Mouse (Mus musculus): ENCODE results near the gene Gm128.

Gm128 gene

DNA sequence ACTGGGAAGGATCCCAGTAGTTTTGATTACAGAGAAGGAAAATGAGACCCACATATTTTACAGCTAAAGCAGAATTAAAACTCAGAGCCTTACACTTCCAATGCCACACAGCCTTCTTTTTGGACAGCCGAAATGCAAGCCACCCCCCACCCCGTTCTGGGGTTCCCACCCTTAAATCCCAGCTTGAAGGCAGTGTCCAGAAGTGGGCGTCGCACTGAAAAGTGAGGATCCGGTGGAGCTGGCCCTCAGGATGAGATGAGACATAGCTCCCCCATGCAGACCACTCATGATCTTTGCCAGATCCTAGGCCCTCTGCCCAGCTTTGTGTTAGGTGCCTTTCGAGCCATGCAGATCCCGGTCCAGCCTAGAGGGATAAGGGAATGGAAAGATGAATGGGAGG is at the start of gene Gm128:
Gene Gm128 (minus strand): TSS at position 101 of the 400 bp plus-strand sequence.
- DNase-seq (ENCODE audit: inconsistent ontology term) = no peak

DNA sequence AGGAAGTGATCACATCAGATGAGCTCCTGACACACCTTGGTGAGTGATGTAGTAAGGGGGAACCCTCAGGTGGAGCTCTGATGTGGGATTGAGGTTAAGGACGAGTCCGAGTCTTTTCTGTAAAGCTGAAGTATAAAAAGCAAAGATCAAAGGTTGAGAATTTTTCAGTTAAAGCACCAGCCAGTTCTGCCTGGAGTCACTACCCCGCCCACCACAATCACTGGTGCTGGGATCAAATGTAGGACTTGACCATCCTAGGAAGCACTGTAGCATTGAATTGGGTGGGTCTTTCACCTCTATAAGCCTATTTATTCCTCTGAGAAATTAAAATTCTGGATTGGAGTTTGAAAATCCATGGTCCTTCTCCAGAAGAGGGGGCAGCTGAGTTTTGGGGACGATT is 49.6 kb upstream of the Gm128 start:
- no peak for DNase-seq (ENCODE audit: inconsistent ontology term)

DNA sequence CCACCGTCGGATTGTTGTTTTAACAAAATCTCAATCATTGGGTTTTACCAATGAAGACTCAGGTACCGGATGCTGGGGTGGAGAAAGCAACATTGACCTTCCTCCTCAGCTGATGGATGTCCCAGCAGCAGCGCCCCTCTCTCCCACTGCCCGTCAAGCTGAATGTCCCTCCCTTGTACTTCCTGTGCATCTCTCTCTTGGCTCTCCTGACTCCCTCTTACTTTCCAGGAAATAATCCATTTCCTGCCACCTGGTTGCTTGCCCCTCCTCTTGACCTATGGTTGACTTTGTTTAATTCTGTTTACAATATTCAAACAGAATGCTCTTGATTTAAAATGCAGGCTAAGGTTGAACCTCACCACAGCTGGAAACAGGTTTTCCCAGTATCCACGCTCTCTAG is 48.8 kb upstream of the Gm128 start:
- DNase-seq (ENCODE audit: inconsistent ontology term) = no peak

DNA sequence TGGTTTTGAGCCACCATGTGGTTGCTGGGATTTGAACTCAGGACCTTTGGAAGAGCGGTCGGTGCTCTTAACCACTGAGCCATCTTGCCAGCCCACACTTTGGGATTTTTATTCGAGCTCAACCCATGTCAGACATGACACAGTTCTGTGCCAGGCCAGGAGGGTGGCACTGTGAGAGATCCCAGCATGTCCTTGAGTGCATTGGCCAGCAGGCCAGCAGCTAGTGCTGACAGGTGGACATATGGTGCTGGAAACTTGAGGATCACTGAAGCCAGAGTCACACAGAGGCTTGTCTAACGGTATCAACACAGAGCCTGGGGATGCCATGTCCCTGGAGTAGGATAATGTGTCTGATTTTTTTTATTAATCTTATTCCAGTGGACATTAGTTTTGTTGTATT is 48.0 kb upstream of the Gm128 start:
- DNase-seq (ENCODE audit: inconsistent ontology term) = no peak

DNA sequence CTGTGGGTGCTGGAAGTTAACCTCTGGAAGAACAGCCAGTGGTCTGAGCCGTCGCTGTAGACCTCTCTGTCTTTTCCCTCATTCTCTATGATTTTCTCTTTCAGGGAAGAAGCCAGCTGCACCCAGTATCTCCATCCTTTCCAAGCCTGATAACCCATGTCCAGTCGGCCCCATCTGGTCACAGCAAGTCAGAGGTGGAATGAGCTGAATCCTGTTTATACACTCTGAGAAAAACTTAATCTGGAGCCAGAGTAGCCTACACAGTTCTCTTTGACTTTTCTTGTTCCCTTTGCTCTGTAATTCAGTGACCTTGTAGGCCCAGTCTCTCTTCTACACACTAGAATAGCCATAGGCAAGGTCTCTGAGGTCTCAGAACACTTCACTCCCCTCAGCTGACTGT is 46.1 kb upstream of the Gm128 start:
- DNase-seq (ENCODE audit: inconsistent ontology term) = no peak

DNA sequence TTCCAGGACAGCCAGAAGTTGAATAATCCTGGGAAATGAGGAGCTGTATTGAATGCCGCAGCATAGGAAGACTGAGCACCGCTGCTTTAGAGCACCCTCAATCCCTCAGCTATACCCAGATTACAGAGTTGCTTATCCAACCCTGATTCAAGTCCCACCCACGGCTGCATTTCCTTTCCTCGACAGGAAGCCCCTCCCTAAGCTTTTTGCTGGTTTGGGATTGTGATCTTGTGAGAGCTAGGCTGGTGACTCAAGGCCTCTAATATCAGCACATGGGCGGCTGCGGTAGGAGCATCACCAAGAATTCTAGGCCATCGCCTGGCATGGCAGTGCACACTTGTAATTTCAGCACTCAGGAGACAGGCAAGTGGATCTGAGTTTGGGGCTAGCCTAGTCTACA is 45.1 kb upstream of the Gm128 start:
- DNase-seq (ENCODE audit: inconsistent ontology term) = no peak

DNA sequence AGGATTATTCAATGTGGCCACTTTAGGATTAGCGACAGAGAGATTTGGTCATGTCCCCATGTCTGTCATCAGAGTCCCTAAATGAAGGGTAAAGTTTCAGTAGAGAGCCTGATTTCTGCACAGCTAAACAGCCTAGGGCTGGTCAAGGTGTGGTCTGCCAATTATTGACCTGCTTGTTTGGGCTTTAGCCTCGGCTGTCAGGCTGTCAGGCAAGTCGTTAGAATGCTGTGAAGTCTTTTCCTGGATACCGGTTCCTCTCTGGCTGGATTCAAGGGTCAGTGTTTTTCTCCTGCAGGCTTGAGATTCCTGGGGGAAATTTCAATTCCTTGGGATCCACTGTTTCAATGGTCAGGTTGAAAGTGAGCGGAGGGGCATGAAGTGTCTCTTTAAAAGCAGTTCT is 44.6 kb upstream of the Gm128 start:
- no peak for DNase-seq (ENCODE audit: inconsistent ontology term)

DNA sequence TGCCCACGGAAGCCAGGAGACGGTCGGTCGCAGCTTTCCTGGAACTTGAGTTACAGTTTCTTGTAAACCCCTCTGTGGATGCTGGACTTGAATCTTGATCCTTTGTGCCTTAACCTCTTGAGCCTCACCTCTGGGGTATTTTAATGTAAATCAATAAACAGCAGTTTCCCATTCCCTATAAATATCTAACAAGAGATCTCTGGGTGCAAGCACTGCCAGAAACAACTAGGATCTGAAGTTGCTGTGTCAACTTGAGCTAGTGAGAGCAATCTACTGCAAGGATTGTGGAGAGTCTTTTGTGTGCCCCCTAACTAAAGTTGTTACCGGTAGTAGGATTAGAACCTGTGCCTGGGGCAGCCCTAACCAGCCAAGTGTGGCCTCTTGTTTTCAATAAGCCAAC is 44.0 kb upstream of the Gm128 start:
- DNase-seq (ENCODE audit: inconsistent ontology term) = no peak

DNA sequence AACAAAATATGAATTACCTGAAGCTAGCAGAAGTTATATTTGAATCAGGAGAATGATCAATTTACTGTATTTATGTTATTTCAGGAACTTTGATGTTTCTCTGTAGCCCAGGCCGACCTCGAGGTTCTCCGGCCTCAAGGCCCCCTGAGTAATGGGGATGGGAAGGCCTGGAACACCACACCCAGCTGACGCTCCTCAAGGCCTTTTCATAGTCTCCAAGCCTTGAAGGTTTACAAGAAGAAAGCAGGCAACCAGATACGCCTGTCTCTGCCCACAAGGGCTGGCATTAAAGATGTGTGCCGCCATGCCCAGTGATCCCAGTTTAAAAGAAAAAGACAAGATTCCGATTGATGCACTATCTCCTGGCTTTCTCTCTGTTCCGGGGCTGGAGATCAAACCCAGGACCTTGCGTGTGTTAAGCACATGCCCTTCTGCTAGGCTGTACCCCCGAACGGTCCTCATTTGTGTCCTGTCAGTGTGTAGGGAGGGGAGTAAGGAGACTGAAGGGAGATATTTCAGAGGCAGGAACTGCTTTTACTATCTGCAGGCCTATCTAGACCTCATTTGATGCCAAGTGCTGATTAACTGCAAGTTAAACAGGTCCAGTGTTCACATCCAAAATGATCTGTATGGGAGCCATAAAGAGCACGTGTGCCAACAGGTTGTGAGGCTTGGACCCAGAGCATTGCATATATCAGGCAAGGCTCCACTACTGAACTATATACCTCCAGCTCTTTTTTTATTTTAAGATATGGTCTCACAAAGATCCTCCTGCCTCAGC is 43.3 kb upstream of the Gm128 start:
- no peak for DNase-seq (ENCODE audit: inconsistent ontology term)

DNA sequence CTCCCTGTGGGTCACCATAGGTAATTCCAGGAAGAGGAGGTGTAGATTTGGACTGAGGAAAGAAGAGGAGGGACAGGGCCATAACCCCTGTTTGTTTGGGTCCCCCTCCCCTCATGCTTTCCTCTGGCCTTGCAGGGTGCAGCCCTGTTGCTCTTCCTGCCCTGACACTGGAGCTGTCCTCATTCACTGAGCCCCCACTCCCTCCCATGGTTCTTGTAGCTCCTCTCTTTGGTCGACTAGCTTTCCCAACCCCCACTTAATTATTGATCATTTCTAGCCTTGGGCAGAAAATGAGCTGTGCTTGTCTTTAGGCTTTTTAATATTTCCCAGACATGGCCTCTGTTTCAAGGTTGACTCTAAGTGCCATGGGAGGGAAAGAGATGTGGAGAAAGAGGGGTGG is 42.7 kb upstream of the Gm128 start:
- DNase-seq (ENCODE audit: inconsistent ontology term) = no peak

DNA sequence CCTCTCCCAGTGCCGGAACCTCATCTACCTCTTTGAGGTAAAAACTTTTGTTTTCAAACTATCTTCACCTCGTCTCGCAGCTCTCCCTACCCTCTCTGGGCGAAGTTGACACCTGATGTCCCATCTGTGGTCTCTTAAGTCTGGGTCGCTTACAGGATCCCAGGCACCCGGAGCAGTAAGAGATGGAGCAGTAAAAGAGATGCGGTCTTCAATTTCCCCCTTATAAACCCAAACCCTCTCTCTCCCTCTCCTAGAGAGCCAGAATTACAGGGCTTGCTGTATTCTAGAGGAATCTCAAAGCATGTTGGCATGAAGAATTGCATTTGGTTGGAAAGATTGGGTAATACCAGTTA is 42.2 kb upstream of the Gm128 start:
- DNase-seq (ENCODE audit: inconsistent ontology term) = no peak

DNA sequence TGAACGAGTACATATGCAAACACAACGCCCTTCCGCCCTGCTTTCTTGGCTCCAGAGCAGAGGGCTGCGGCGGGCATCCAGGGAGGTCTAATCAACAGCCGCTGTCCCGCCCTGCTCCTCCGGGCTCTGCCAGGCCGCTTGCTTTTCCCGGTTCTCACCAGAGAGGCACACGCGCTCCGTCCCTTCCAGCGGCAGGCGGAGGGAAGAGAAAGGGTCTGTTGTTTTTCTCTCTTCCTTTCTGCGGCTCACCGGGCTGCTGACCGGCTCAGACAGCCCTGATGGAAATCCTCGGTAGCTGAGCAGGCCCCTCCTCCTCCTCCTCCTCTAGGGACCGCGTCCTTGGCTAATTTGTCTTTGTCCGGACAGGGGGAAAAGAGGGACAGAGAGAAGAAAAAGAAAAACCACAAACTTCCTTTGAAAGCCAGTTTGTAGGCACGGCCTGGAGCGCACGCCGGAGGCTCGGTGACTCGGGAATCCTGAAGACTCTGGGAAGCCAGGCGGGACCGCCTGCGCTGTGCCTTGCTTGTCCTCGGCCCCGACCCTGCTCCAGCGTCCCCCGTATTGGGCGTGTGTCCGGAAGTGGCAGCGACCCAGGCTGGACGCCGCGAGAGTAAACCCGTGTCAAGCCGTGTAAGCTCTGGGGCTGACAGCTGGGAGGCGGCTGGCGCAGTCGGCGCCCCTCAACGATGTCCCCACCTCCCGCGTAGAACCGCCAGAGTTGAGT is 41.6 kb upstream of the Gm128 start:
- DNase-seq (ENCODE audit: inconsistent ontology term) = peak; percentile 87

DNA sequence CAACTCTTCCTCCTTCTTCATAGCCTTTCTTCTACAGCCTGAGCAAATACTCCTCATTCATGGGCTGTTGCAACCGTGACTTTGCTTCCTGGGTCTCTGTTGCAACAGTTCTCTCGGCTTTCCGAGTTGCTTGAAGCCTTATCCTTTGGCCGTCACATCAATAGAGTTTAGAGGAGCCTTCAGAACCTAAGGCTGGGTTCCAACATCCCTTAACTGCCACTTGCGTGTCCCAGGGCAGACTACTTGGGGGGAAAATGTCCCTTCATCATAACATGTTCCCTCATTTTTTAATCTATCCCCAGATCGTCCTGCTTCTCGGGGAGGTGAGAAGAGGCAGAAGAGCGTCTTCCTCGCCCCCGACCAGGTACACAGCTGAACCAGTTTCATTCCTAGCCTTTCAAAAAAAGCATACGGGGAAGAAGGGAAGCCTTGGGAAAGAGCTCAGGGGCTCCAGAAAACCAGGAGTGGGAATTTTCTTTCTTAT is 41.0 kb upstream of the Gm128 start:
- DNase-seq (ENCODE audit: inconsistent ontology term) = no peak

DNA sequence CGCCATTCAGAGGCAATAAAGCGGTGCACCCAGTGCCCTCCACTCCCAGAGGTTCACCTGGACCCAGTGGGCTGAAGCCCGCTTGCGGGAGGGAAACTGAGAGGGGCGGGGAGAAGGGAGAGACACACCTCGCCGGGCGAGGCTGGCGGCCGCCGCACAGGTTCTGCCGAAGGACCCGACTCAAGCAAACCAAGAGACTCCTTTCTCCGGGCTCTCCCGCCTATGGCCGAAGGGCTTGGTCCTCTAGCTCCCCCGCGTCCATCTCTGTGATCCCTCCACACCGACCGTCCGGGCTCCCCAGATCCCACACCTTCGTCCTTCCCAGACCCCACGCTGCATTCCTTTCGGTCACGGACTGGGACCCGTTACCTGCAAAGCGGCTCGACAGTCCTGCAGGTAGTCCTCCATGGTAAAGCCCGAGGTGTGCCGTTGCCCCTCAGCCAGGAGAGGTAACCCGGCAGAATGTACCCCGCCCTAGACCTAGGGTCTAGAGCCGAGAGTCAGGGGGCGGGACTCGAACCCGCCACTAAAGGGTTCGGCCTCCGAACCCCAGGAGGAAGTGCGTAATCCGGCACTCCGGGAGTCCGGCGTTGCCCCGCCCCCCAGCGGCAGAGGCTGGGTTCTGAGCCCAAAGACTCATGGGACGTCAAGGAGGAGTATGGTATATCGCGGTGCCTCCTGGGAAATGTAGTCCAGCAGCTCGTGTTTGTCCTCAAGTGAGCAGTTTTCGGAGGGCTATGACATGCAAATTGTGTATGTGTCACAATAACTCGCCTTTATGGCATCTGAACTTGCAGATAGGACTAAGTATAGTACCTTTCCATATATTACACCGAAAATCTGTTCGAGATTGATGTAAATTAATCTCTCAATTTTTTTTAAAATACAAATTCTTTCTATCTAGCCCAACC is 40.1 kb upstream of the Gm128 start, which contains the start of the genes Mindy1 and Prune1:
Gene Mindy1 (plus strand): TSS at position 130 of the 911 bp plus-strand sequence.
Gene Prune1 (minus strand): TSS at position 861 of the 911 bp plus-strand sequence.
- DNase-seq (ENCODE audit: inconsistent ontology term) = peak; percentile 98

DNA sequence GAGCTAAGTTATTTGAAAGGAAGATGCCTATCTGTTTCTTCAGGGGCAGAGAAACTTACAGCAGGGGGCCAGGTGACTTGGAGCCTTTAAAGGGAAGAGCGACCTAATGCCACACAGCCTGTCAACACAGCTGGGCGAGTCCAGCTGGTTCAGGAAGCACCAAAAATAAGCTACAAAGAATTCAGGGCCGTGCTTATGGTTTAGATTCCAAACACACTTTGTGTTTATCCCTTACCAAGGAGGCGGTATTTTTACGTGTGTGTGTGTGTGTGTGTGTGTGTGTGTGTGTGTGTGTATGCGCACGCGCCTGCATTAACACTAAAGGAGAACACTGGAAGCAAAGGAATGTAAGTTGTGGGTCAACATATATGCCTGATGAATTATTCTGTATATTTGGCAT is 39.3 kb upstream of the Gm128 start:
- peak; percentile 28 for DNase-seq (ENCODE audit: inconsistent ontology term)

DNA sequence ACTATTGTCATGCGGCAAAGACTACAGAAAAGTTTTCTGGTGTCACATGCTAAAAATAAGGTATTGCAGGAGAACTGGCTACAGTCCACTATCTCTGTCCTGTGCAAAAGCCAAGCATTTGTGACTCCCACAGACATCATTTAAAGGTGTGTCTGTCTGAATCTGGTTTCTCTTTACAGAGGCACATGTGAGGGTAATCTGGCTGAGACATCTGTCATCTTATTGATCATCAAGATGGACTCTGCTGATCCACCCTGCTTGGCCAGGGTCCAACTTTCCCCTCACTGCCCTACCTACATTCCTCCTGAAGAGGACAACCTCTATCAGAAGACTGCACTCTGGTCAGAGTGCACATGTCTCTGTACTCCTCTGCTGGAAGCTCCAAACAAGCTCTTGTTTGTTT is 35.8 kb upstream of the Gm128 start:
- DNase-seq (ENCODE audit: inconsistent ontology term) = no peak

DNA sequence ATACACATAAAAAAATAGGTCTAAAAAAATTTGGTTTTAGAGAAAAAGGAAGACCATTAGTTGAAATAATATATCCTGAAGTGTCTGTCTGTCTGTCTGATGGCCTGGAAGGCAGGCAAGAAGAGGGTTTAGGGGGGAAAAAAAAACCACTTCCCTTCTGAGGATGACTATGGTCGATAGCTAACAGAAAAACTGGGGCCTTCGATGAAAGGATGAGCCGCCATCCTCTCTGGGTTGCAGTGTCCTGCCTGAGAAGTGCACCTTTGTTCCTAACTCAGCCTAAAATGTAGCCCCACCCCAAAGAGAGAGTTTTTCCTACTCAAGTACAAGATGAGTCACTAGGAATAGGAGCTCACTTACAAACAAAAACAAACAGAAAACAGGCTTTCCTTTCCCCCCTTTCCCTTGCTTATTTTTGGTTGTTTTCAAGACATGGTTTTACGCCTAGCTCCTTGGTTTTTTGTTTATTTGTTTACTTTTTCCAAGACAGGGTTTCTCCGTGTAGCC is 35.1 kb upstream of the Gm128 start:
- DNase-seq (ENCODE audit: inconsistent ontology term) = no peak

DNA sequence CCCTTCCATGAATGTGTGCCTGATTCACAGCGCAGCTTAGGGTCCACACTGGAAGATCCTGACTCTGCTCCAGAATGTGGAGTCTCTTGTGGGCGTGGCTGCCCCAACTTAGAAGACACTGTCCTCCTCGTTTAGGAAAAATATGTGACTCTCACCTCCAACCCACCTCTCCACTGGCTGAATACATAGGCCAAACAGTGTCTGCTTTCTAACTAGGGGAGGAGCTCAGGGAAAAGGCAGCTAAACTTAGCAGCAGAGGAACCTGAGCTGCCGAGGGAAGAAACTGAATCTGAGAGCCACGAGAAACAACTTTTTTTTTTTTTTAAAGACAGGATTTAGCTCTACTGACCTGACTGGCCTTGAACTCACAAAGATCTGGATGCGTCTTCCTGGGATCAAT is 33.8 kb upstream of the Gm128 start:
- no peak for DNase-seq (ENCODE audit: inconsistent ontology term)

DNA sequence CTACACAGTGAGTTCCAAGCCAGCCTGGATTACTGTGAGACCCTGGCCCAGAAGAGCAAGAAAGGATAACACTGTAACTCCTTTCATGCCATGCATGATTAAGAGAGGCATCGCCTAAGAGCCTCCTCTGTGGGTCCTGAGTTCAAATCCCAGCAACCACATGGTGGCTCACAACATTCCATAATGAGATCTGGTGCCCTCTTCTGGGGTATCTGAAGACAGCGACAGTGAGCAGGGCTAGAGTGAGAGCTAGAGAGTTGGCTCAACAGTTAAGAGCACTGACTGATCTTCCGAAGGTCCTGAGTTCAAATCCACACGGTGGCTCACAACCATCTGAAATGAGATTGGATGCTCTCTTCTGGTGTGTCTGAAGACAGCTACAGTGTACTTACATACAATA is 33.1 kb upstream of the Gm128 start:
- no peak for DNase-seq (ENCODE audit: inconsistent ontology term)

DNA sequence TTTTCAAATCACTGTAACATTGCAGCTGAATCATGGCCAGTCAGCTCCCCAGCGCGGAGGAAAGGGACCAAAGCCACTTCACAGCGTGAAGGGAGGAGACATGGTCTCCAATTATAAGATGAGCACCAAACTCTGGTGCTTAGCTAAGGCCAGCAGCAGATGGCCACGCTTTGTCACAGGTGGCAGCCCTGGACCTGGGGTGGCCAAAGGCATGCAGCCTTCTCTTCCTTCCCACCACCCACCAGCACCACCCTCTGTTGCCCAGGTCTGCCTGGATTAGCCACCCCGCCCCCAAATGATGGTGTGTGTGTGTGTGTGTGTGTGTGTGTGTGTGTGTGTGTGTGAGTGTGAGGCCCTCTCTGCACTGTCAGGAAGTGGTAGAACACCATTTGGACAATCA is 32.1 kb upstream of the Gm128 start:
- no peak for DNase-seq (ENCODE audit: inconsistent ontology term)

DNA sequence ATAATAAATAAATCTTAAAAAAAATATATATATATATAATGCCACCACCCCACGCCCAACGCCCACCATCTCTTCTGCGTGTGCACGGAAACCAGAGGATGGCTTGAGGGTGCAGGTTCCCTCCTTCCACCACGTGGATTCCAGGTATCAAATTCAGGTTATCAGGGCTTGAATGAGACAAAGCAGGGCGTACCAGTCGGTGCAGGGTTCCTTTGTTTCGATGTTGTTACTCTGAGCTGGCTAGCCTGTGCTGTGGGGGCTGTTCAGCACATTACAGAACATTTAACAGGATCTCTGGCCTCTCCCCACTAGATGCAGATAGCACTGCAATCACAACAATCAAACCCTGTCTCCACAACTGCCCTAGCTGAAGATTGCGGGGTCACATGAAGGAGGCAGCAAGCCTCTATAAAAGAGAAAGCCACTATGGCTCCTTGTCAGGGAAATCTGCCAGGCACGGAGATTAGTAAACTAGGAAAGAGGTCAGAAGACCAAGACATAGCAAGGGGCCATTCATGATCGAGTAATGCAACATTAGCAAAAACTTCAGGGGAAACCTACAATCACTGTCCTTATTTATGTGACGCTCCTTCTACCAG is 29.5 kb upstream of the Gm128 start:
- no peak for DNase-seq (ENCODE audit: inconsistent ontology term)

DNA sequence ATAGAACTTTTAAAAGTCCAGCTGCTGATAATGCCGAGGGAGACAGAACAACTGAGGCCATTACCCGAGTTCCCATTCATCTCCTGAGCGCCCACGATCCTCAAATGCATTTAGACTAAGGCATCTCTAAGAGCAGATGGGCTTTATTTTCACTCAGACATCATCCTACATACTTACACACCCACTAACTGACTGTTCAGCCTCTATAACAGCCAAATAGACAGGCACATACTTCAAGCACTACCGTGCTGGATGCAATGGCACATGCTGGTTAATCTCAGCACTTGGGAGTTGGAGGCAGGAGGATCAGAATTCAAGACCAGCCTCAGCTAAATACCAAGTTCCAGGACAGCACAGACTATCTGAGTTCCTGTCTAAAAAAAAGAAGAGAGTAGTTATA is 28.4 kb upstream of the Gm128 start:
- DNase-seq (ENCODE audit: inconsistent ontology term) = no peak
